Comparison of ENCODE assay signal across 8 mouse cellular contexts in genomic region chr17:66123816-66124610, GRCm38 (mm10). TPM values are rescaled to one million over a fixed set of nuclear protein-coding genes. Genes with fewer than 3 reads are reported as not detected.
DNase-seq lines count a peak whose midpoint lies in the region; ATAC-seq and TF ChIP-seq lines count a peak whose summit lies in the region.

No protein-coding gene starts in this region.

- H3K79me2 ChIP-seq in macrophage (ENCODE audit: inconsistent target) = peaks cover 17% of the 10 kb centered on the region

- no peak for TF ChIP-seq CTCF in lung, adult 2 months (IDR thresholded peaks at IDR 0.05; ENCODE audit: insufficient read depth, low read length)
- no peak for TF ChIP-seq CTCF in bone marrow macrophage, adult 2 months (IDR thresholded peaks at IDR 0.05; ENCODE audit: low read depth, low read length)

- TF ChIP-seq POLR2A in lung, adult 2 months (IDR thresholded peaks at IDR 0.05; ENCODE audit: borderline replicate concordance, extremely low read depth, low read depth, low read length) = no peak
- TF ChIP-seq POLR2A in bone marrow macrophage, adult 2 months (IDR thresholded peaks at IDR 0.05; ENCODE audit: borderline replicate concordance, low read depth, low read length) = no peak

- peak; percentile 10 for DNase-seq in lung, adult 2 months
- DNase-seq in lung, postnatal 36 days = no peak
- DNase-seq in hindbrain, embryonic 11.5 days (ENCODE audit: low spot score) = peak; percentile 40
- no peak for DNase-seq in left cerebral cortex, adult 8-10 months (ENCODE audit: low spot score in 2 of 2)
- DNase-seq in adipocyte (ENCODE audit: low spot score) = no peak

- H3K4me2 ChIP-seq in hindbrain, embryonic 11.5 days (replicated peaks; ENCODE audit: low read depth, low read length) = peak overlapping the region; percentile 50

- H3K4me1 ChIP-seq in lung, adult 2 months (ENCODE audit: control insufficient read depth, insufficient read depth, low read length) = 0 out of 2 replicates have a peak, but pooled peaks cover 2% of the 10 kb centered on the region
- peaks cover 21% of the 10 kb centered on the region for H3K4me1 ChIP-seq in bone marrow macrophage, adult 2 months (ENCODE audit: control insufficient read depth, insufficient read depth, low read length)
- H3K4me1 ChIP-seq in hindbrain, embryonic 11.5 days (replicated peaks; ENCODE audit: control insufficient read depth, insufficient read depth, low read length) = peaks cover 3% of the 10 kb centered on the region; the same call in 1 of the 2 replicates

- 3% methylated on average over 20 of the region's 20 CpGs for WGBS in lung, adult 2 months
- 2% methylated on average over 20 of the region's 20 CpGs for WGBS in hindbrain, embryonic 11.5 days
- WGBS in macrophage (ENCODE audit: missing documents) = 7% methylated on average over 16 of the region's 20 CpGs

- no peak; the same call in 1 of the 2 replicates for ATAC-seq in hindbrain, embryonic 11.5 days (ENCODE audit: low FRiP score)
- no peak for ATAC-seq in megakaryocyte progenitor cell, adult 5-6 weeks (replicated peaks; ENCODE audit: poor library complexity)

- H3K4me3 ChIP-seq in lung, adult 2 months (replicated peaks; ENCODE audit: extremely low read depth, low read depth, low read length) = peak overlapping the region; percentile 71
- peak overlapping the region; percentile 97 for H3K4me3 ChIP-seq in bone marrow macrophage, adult 2 months (ENCODE audit: insufficient read depth, low read length)
- peak overlapping the region; percentile 59 for H3K4me3 ChIP-seq in hindbrain, embryonic 11.5 days (ENCODE audit: low read depth, low read length)
- H3K4me3 ChIP-seq in macrophage (ENCODE audit: inconsistent target) = peak overlapping the region; percentile 71

- H3K27me3 ChIP-seq in hindbrain, embryonic 11.5 days (ENCODE audit: control insufficient read depth, insufficient read depth, low read length) = no peaks in the 10 kb centered on the region

- H3K9me3 ChIP-seq in hindbrain, embryonic 11.5 days (ENCODE audit: control insufficient read depth, low read length) = no peaks in the 10 kb centered on the region

- no peaks in the 10 kb centered on the region for H3K36me3 ChIP-seq in hindbrain, embryonic 11.5 days (ENCODE audit: control insufficient read depth, insufficient read depth, low read length)
- H3K36me3 ChIP-seq in macrophage (ENCODE audit: inconsistent target) = peaks cover 9% of the 10 kb centered on the region

- peak overlapping the region; percentile 57 for H3K9ac ChIP-seq in hindbrain, embryonic 11.5 days (ENCODE audit: low read depth, low read length)

- H3K27ac ChIP-seq in bone marrow macrophage, adult 2 months (ENCODE audit: insufficient read depth, low read depth, low read length) = peak overlapping the region; percentile 93
- no peak overlapping the region; the same call in 1 of the 2 replicates for H3K27ac ChIP-seq in hindbrain, embryonic 11.5 days (ENCODE audit: low read depth, low read length)
- peak overlapping the region; percentile 25 for H3K27ac ChIP-seq in macrophage

RNA-seq across cellular contexts. Expression of gene Ddx11, which starts 0.7 kb away (rescaled TPM):
- polyA plus RNA-seq in lung, adult 2 months (2012; rRNA removed) = 3.0 and 4.4 TPM in 2 replicates
- 6.6 and 8.3 TPM in 2 replicates for polyA plus RNA-seq in bone marrow macrophage, adult 2 months (2012; ENCODE audit: insufficient read depth, insufficient read length, missing spikeins)
- polyA plus RNA-seq in hindbrain, embryonic 11.5 days (2014; fragmentation: Nextera tagmentation; extraction: Ambion mirVana) = 13.4 and 17.0 TPM in 2 replicates
- total RNA-seq in macrophage (2018; cell fraction: chromatin; rRNA removed) = 10 to 100 TPM; 16.8 to 85.3 (median 53.0) TPM
- 10 to 100 TPM in 1 of 26 experiments, 1 to 10 TPM in 25; 3.3 to 11.0 (median 5.3) TPM for total RNA-seq in macrophage (2018; cell fraction: cytosol; rRNA removed)
- total RNA-seq in macrophage (2018; cell fraction: nucleus; rRNA removed) = 10 to 100 TPM in 25 of 26 experiments, 1 to 10 TPM in 1; 8.2 to 82.3 (median 22.4) TPM
- polyA plus RNA-seq in macrophage (2018) = 3.6 to 11.4 TPM (median 4.9 TPM) in 3 replicates
- 13.4 and 17.3 TPM in 2 replicates for total RNA-seq in megakaryocyte progenitor cell, adult 5-6 weeks (2015)
- total RNA-seq in megakaryocyte progenitor cell, adult 5-6 weeks (2017) = 18.4 and 23.3 TPM in 2 replicates
- 1 to 10 TPM in 3 of 4 experiments, under 1 TPM in 1; 0.89 to 2.5 (median 1.2) TPM for total RNA-seq in left cerebral cortex, adult 8-10 months (2022)

RNA-seq across cellular contexts. Expression of gene Washc1, which starts 12.7 kb away (rescaled TPM):
- 39.5 and 42.6 TPM in 2 replicates for polyA plus RNA-seq in lung, adult 2 months (2012; rRNA removed)
- 53.9 and 54.6 TPM in 2 replicates for polyA plus RNA-seq in bone marrow macrophage, adult 2 months (2012; ENCODE audit: insufficient read depth, insufficient read length, missing spikeins)
- polyA plus RNA-seq in hindbrain, embryonic 11.5 days (2014; fragmentation: Nextera tagmentation; extraction: Ambion mirVana) = 27.6 and 30.8 TPM in 2 replicates
- 100 to 1,000 TPM in 8 of 26 experiments, 10 to 100 TPM in 18; 30.5 to 169 (median 91.0) TPM for total RNA-seq in macrophage (2018; cell fraction: chromatin; rRNA removed)
- 10 to 100 TPM; 34.1 to 61.0 (median 48.2) TPM for total RNA-seq in macrophage (2018; cell fraction: cytosol; rRNA removed)
- total RNA-seq in macrophage (2018; cell fraction: nucleus; rRNA removed) = 100 to 1,000 TPM in 2 of 26 experiments, 10 to 100 TPM in 24; 31.3 to 115 (median 56.9) TPM
- 40.0 to 48.3 TPM (median 46.1 TPM) in 3 replicates for polyA plus RNA-seq in macrophage (2018)
- total RNA-seq in megakaryocyte progenitor cell, adult 5-6 weeks (2015) = 14.7 and 15.1 TPM in 2 replicates
- total RNA-seq in megakaryocyte progenitor cell, adult 5-6 weeks (2017) = 22.5 and 29.8 TPM in 2 replicates
- total RNA-seq in left cerebral cortex, adult 8-10 months (2022) = 10 to 100 TPM; 44.3 to 52.5 (median 48.1) TPM

RNA-seq across cellular contexts. Expression of gene Ndufv2, which starts 22.7 kb away (rescaled TPM):
- polyA plus RNA-seq in lung, adult 2 months (2012; rRNA removed) = 25.5 and 31.0 TPM in 2 replicates
- 141 and 150 TPM in 2 replicates for polyA plus RNA-seq in bone marrow macrophage, adult 2 months (2012; ENCODE audit: insufficient read depth, insufficient read length, missing spikeins)
- polyA plus RNA-seq in hindbrain, embryonic 11.5 days (2014; fragmentation: Nextera tagmentation; extraction: Ambion mirVana) = 336 and 342 TPM in 2 replicates
- 10 to 100 TPM in 22 of 26 experiments, 1 to 10 TPM in 4; 3.7 to 47.8 (median 26.8) TPM for total RNA-seq in macrophage (2018; cell fraction: chromatin; rRNA removed)
- total RNA-seq in macrophage (2018; cell fraction: cytosol; rRNA removed) = 100 to 1,000 TPM in 4 of 26 experiments, 10 to 100 TPM in 22; 65.9 to 109 (median 87.0) TPM
- total RNA-seq in macrophage (2018; cell fraction: nucleus; rRNA removed) = 10 to 100 TPM in 25 of 26 experiments, 1 to 10 TPM in 1; 9.5 to 69.2 (median 27.0) TPM
- polyA plus RNA-seq in macrophage (2018) = 79.4 to 113 TPM (median 93.9 TPM) in 3 replicates
- 238 and 242 TPM in 2 replicates for total RNA-seq in megakaryocyte progenitor cell, adult 5-6 weeks (2015)
- total RNA-seq in megakaryocyte progenitor cell, adult 5-6 weeks (2017) = 243 and 254 TPM in 2 replicates
- 100 to 1,000 TPM; 244 to 261 (median 255) TPM for total RNA-seq in left cerebral cortex, adult 8-10 months (2022)

RNA-seq across cellular contexts. Expression of gene Ankrd12, which starts 47.1 kb away (rescaled TPM):
- polyA plus RNA-seq in lung, adult 2 months (2012; rRNA removed) = 5.3 and 5.4 TPM in 2 replicates
- polyA plus RNA-seq in bone marrow macrophage, adult 2 months (2012; ENCODE audit: insufficient read depth, insufficient read length, missing spikeins) = 28.3 and 32.6 TPM in 2 replicates
- polyA plus RNA-seq in hindbrain, embryonic 11.5 days (2014; fragmentation: Nextera tagmentation; extraction: Ambion mirVana) = 35.3 and 49.2 TPM in 2 replicates
- 100 to 1,000 TPM; 180 to 635 (median 330) TPM for total RNA-seq in macrophage (2018; cell fraction: chromatin; rRNA removed)
- 10 to 100 TPM; 27.0 to 65.7 (median 45.7) TPM for total RNA-seq in macrophage (2018; cell fraction: cytosol; rRNA removed)
- total RNA-seq in macrophage (2018; cell fraction: nucleus; rRNA removed) = 100 to 1,000 TPM; 107 to 341 (median 170) TPM
- polyA plus RNA-seq in macrophage (2018) = 20.0 to 74.7 TPM (median 35.6 TPM) in 3 replicates
- 52.8 and 60.3 TPM in 2 replicates for total RNA-seq in megakaryocyte progenitor cell, adult 5-6 weeks (2015)
- 48.1 and 73.1 TPM in 2 replicates for total RNA-seq in megakaryocyte progenitor cell, adult 5-6 weeks (2017)
- 100 to 1,000 TPM; 316 to 350 (median 333) TPM for total RNA-seq in left cerebral cortex, adult 8-10 months (2022)

Comparison
In these comparisons a context has a peak if more than half of its experiments do, and no peak if none do; other contexts are left out.
1. DNase-seq: peak in lung, adult 2 months (single experiment) and hindbrain, embryonic 11.5 days (single experiment); none in lung, postnatal 36 days (single experiment), left cerebral cortex, adult 8-10 months (0 of 2) and adipocyte (single experiment).
2. Peak in every context shown above with its lines, with median percentiles within 50 percentile points of each other: H3K4me3 ChIP-seq.